8 mouse cellular contexts compared by ENCODE assay signal in genomic region chr6:148944767-148945508, GRCm38 (mm10). TPM values are rescaled to one million over a fixed set of nuclear protein-coding genes. Genes with fewer than 3 reads are reported as not detected.
A peak's percentile ranks its signal among the peaks of the same experiment; 100 is the strongest.
DNase-seq lines count a peak whose midpoint lies in the region; ATAC-seq lines count a peak whose summit lies in the region.

No protein-coding gene starts in this region.

- no peaks in the 10 kb centered on the region for H3K36me3 ChIP-seq in embryonic facial prominence, embryonic 13.5 days
- peaks cover 7% of the 10 kb centered on the region for H3K36me3 ChIP-seq in heart, embryonic 10.5 days
- peaks cover 5% of the 10 kb centered on the region; the same call in 1 of the 2 replicates for H3K36me3 ChIP-seq in kidney, embryonic 14.5 days (ENCODE audit: control insufficient read depth, insufficient read depth, low read length)
- peaks cover 10% of the 10 kb centered on the region; the same call in 1 of the 2 replicates for H3K36me3 ChIP-seq in liver, embryonic 13.5 days
- H3K36me3 ChIP-seq in stomach, embryonic 15.5 days = no peaks in the 10 kb centered on the region

- H3K9ac ChIP-seq in embryonic facial prominence, embryonic 13.5 days = peak overlapping the region; percentile 96
- H3K9ac ChIP-seq in kidney, embryonic 14.5 days (ENCODE audit: low read depth, low read length) = peak overlapping the region; percentile 97
- H3K9ac ChIP-seq in liver, embryonic 13.5 days = peak overlapping the region; percentile 93
- H3K9ac ChIP-seq in stomach, embryonic 15.5 days = peak overlapping the region; percentile 68

- peaks cover 20% of the 10 kb centered on the region for H3K4me1 ChIP-seq in embryonic facial prominence, embryonic 13.5 days
- peaks cover 5% of the 10 kb centered on the region for H3K4me1 ChIP-seq in heart, embryonic 10.5 days
- H3K4me1 ChIP-seq in kidney, embryonic 14.5 days (ENCODE audit: control insufficient read depth, insufficient read depth, low read length) = peaks cover 11% of the 10 kb centered on the region; the same call in 1 of the 2 replicates
- H3K4me1 ChIP-seq in liver, embryonic 13.5 days (replicated peaks) = peaks cover 39% of the 10 kb centered on the region
- H3K4me1 ChIP-seq in stomach, embryonic 15.5 days = peaks cover 12% of the 10 kb centered on the region; the same call in 1 of the 2 replicates

- peak; percentile 54 for ATAC-seq in embryonic facial prominence, embryonic 13.5 days (ENCODE audit: insufficient number of reproducible peaks, insufficient read depth, low FRiP score, low TSS enrichment, low read depth)
- peak; percentile 60 for ATAC-seq in kidney, embryonic 14.5 days (ENCODE audit: low FRiP score, low TSS enrichment)
- ATAC-seq in liver, embryonic 13.5 days (ENCODE audit: low read depth) = peak; percentile 72
- peak; percentile 69 for ATAC-seq in stomach, embryonic 15.5 days (ENCODE audit: insufficient read depth, low FRiP score, low read depth)

- no peaks in the 10 kb centered on the region for H3K9me3 ChIP-seq in embryonic facial prominence, embryonic 13.5 days
- H3K9me3 ChIP-seq in heart, embryonic 10.5 days = no peaks in the 10 kb centered on the region
- no peaks in the 10 kb centered on the region for H3K9me3 ChIP-seq in kidney, embryonic 14.5 days (ENCODE audit: control insufficient read depth, low read length)
- no peaks in the 10 kb centered on the region for H3K9me3 ChIP-seq in liver, embryonic 13.5 days (replicated peaks)
- H3K9me3 ChIP-seq in stomach, embryonic 15.5 days = no peaks in the 10 kb centered on the region

- H3K27me3 ChIP-seq in embryonic facial prominence, embryonic 13.5 days = no peaks in the 10 kb centered on the region
- no peaks in the 10 kb centered on the region for H3K27me3 ChIP-seq in heart, embryonic 10.5 days (ENCODE audit: insufficient read depth, poor library complexity, severe bottlenecking)
- H3K27me3 ChIP-seq in kidney, embryonic 14.5 days (ENCODE audit: control insufficient read depth, insufficient read depth, low read length) = no peaks in the 10 kb centered on the region
- H3K27me3 ChIP-seq in liver, embryonic 13.5 days = no peaks in the 10 kb centered on the region
- no peaks in the 10 kb centered on the region for H3K27me3 ChIP-seq in stomach, embryonic 15.5 days (replicated peaks)

- H3K4me2 ChIP-seq in embryonic facial prominence, embryonic 13.5 days = peak overlapping the region; percentile 71
- peak overlapping the region; percentile 69 for H3K4me2 ChIP-seq in kidney, embryonic 14.5 days (replicated peaks; ENCODE audit: low read depth, low read length)
- peak overlapping the region; percentile 98 for H3K4me2 ChIP-seq in liver, embryonic 13.5 days
- peak overlapping the region; percentile 89 for H3K4me2 ChIP-seq in stomach, embryonic 15.5 days

- H3K27ac ChIP-seq in embryonic facial prominence, embryonic 13.5 days = peak overlapping the region; percentile 96
- H3K27ac ChIP-seq in heart, embryonic 10.5 days = peak overlapping the region; percentile 97
- peak overlapping the region; percentile 88 for H3K27ac ChIP-seq in kidney, embryonic 14.5 days (ENCODE audit: low read depth, low read length)
- H3K27ac ChIP-seq in liver, embryonic 13.5 days = peak overlapping the region; percentile 86
- peak overlapping the region; percentile 95 for H3K27ac ChIP-seq in stomach, embryonic 15.5 days

- DNase-seq in B cell, adult 2 months = peak; percentile 74 to 77
- DNase-seq in adrenal gland, postnatal 25 days = peak; percentile 71
- peak; percentile 89 for DNase-seq in heart, embryonic 10.5 days (ENCODE audit: low spot score)
- DNase-seq in liver, embryonic 13.5 days = peak; percentile 62
- peak; percentile 53 to 61 for DNase-seq in natural killer cell, adult 2 months (ENCODE audit: low spot score in 2 of 2)

- 0% methylated on average over 91 of the region's 92 CpGs for WGBS in embryonic facial prominence, embryonic 13.5 days
- under 1% methylated on average over 92 of the region's 92 CpGs for WGBS in heart, embryonic 10.5 days
- WGBS in kidney, embryonic 14.5 days = under 1% methylated on average over 80 of the region's 92 CpGs
- WGBS in liver, embryonic 13.5 days (ENCODE audit: insufficient replicate concordance) = under 1% methylated on average over 92 of the region's 92 CpGs
- under 1% methylated on average over 92 of the region's 92 CpGs for WGBS in stomach, embryonic 15.5 days

- peak overlapping the region; percentile 91 for H3K4me3 ChIP-seq in embryonic facial prominence, embryonic 13.5 days
- peak overlapping the region; percentile 81 for H3K4me3 ChIP-seq in heart, embryonic 10.5 days
- H3K4me3 ChIP-seq in kidney, embryonic 14.5 days (ENCODE audit: low read length) = peak overlapping the region; percentile 72
- peak overlapping the region; percentile 90 for H3K4me3 ChIP-seq in liver, embryonic 13.5 days (replicated peaks)
- peak overlapping the region; percentile 74 for H3K4me3 ChIP-seq in stomach, embryonic 15.5 days (replicated peaks)

RNA-seq across cellular contexts. Expression of gene Sinhcaf, which starts 1.3 kb away (rescaled TPM):
- total RNA-seq in adrenal gland, postnatal 25 days (2021) = 37.2 and 41.3 TPM in 2 replicates
- polyA plus RNA-seq in embryonic facial prominence, embryonic 13.5 days (2015; fragmentation: Nextera tagmentation; extraction: Ambion mirVana) = 119 and 121 TPM in 2 replicates
- polyA plus RNA-seq in heart, embryonic 10.5 days (2016; fragmentation: Nextera tagmentation; extraction: Ambion mirVana) = 131 and 171 TPM in 2 replicates
- polyA plus RNA-seq in kidney, embryonic 14.5 days (2014; fragmentation: Nextera tagmentation; extraction: Ambion mirVana) = 146 and 181 TPM in 2 replicates
- 27.0 and 32.8 TPM in 2 replicates for polyA plus RNA-seq in liver, embryonic 13.5 days (2015; fragmentation: Nextera tagmentation; extraction: Ambion mirVana)
- polyA plus RNA-seq in stomach, embryonic 15.5 days (2015; fragmentation: Nextera tagmentation; extraction: Ambion mirVana) = 87.0 and 90.3 TPM in 2 replicates

RNA-seq across cellular contexts. Expression of gene Caprin2, which starts 48.9 kb away (rescaled TPM):
- 20.6 and 23.6 TPM in 2 replicates for total RNA-seq in adrenal gland, postnatal 25 days (2021)
- 15.9 and 16.6 TPM in 2 replicates for polyA plus RNA-seq in embryonic facial prominence, embryonic 13.5 days (2015; fragmentation: Nextera tagmentation; extraction: Ambion mirVana)
- 15.9 and 19.0 TPM in 2 replicates for polyA plus RNA-seq in heart, embryonic 10.5 days (2016; fragmentation: Nextera tagmentation; extraction: Ambion mirVana)
- 16.4 TPM in 2 replicates for polyA plus RNA-seq in kidney, embryonic 14.5 days (2014; fragmentation: Nextera tagmentation; extraction: Ambion mirVana)
- polyA plus RNA-seq in liver, embryonic 13.5 days (2015; fragmentation: Nextera tagmentation; extraction: Ambion mirVana) = 7.2 and 8.0 TPM in 2 replicates
- 15.4 and 17.4 TPM in 2 replicates for polyA plus RNA-seq in stomach, embryonic 15.5 days (2015; fragmentation: Nextera tagmentation; extraction: Ambion mirVana)

Comparison
In these comparisons a context has a peak if more than half of its experiments do, and no peak if none do; other contexts are left out.
1. Peak in every context shown above with its lines: DNase-seq, ATAC-seq, H3K4me3 ChIP-seq and H3K27ac ChIP-seq.